Mouse (Mus musculus): ENCODE measurements around the gene Tctex1d2. TPM values are rescaled to one million over a fixed set of nuclear protein-coding genes. Genes with fewer than 3 reads are reported as not detected.
"Not testable (repeated sequence)": the region's sequence is repeated elsewhere in the genome, so short reads cannot be mapped to it uniquely, and the experiment has no call there.

Gene Tctex1d2
- total RNA-seq, 2 experiments from 2014 or later, result 5.0 to 5.6 TPM

GRCm38 (mm10) chr16:32431047-32431591 lies 11.6 kb downstream of the Tctex1d2 start:
- peak in 1 of 2 experiments; percentile 33 for DNase-seq (ENCODE audit: low spot score in 2 of 2)

- no peak for DNase-seq (ENCODE audit: low spot score in 2 of 2)
Observed at GRCm38 (mm10) chr16:32431926-32432325, 12.4 kb downstream of the Tctex1d2 start.

- DNase-seq (ENCODE audit: low spot score in 2 of 2), result no peak
Observed at GRCm38 (mm10) chr16:32433138-32433537, 13.6 kb downstream of the Tctex1d2 start.

GRCm38 (mm10) chr16:32434066-32434465 lies 14.6 kb downstream of the Tctex1d2 start:
- DNase-seq (ENCODE audit: low spot score in 2 of 2), result no peak

GRCm38 (mm10) chr16:32434691-32435090 lies 15.2 kb downstream of the Tctex1d2 start:
- no peak for DNase-seq (ENCODE audit: low spot score in 2 of 2)

GRCm38 (mm10) chr16:32436657-32437056 lies 17.2 kb downstream of the Tctex1d2 start:
- no peak for DNase-seq (ENCODE audit: low spot score in 2 of 2)

- no peak for DNase-seq (ENCODE audit: low spot score in 2 of 2)
Observed at GRCm38 (mm10) chr16:32437266-32437665, 17.8 kb downstream of the Tctex1d2 start.

GRCm38 (mm10) chr16:32441432-32441831 lies 21.9 kb downstream of the Tctex1d2 start:
- no peak for DNase-seq (ENCODE audit: low spot score in 2 of 2)

- DNase-seq (ENCODE audit: low spot score in 2 of 2), result not testable (repeated sequence)
Observed at GRCm38 (mm10) chr16:32444615-32445014, 25.1 kb downstream of the Tctex1d2 start.

GRCm38 (mm10) chr16:32445558-32445957 lies 26.1 kb downstream of the Tctex1d2 start:
- DNase-seq (ENCODE audit: low spot score in 2 of 2), result no peak

- no peak for DNase-seq (ENCODE audit: low spot score in 2 of 2)
Observed at GRCm38 (mm10) chr16:32446563-32447138, 27.1 kb downstream of the Tctex1d2 start.

GRCm38 (mm10) chr16:32449665-32450064 lies 30.2 kb downstream of the Tctex1d2 start:
- DNase-seq (ENCODE audit: low spot score in 2 of 2), result no peak

GRCm38 (mm10) chr16:32450133-32450532 lies 30.6 kb downstream of the Tctex1d2 start:
- no peak for DNase-seq (ENCODE audit: low spot score in 2 of 2)

- no peak for DNase-seq (ENCODE audit: low spot score in 2 of 2)
Observed at GRCm38 (mm10) chr16:32453102-32453501, 33.6 kb downstream of the Tctex1d2 start.

- DNase-seq (ENCODE audit: low spot score in 2 of 2), result no peak
Observed at GRCm38 (mm10) chr16:32454646-32455045, 35.1 kb downstream of the Tctex1d2 start.

GRCm38 (mm10) chr16:32456086-32456485 lies 36.6 kb downstream of the Tctex1d2 start:
- DNase-seq (ENCODE audit: low spot score in 2 of 2), result no peak

- no peak for DNase-seq (ENCODE audit: low spot score in 2 of 2)
Observed at GRCm38 (mm10) chr16:32456761-32457160, 37.3 kb downstream of the Tctex1d2 start.

GRCm38 (mm10) chr16:32457589-32458386 lies 38.3 kb downstream of the Tctex1d2 start:
- peak; percentile 35 to 43 for DNase-seq (ENCODE audit: low spot score in 2 of 2)

GRCm38 (mm10) chr16:32460518-32460917 lies 41.0 kb downstream of the Tctex1d2 start:
- DNase-seq (ENCODE audit: low spot score in 2 of 2), result no peak

- DNase-seq (ENCODE audit: low spot score in 2 of 2), result no peak
Observed at GRCm38 (mm10) chr16:32461713-32462112, 42.2 kb downstream of the Tctex1d2 start.

- no peak for DNase-seq (ENCODE audit: low spot score in 2 of 2)
Observed at GRCm38 (mm10) chr16:32462950-32463349, 43.4 kb downstream of the Tctex1d2 start.

GRCm38 (mm10) chr16:32463426-32463825 lies 43.9 kb downstream of the Tctex1d2 start:
- no peak for DNase-seq (ENCODE audit: low spot score in 2 of 2)

All from adrenal gland, adult 18-20 months (tissue).